Mouse (Mus musculus): ENCODE results near the gene Bicral.

DNA sequence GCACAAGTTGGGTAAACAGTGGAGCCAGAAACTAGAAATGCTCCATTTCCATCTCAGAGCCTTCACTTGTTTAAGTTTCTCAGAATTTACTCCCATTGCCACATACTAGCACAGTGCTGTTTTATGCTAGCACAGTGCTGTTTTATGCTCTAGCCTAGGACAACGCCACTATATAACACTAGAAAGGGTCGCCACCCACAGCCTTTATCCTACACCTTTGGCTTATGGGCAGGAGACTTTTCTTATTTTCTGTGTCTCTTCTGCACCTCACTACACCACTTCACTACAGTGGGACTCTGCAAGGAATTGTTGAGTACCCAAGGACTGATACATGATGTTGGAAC lies 75.1 kb downstream of the Bicral start:
- TF ChIP-seq CTCF (IDR thresholded peaks at IDR 0.05; ENCODE audit: extremely low read depth, insufficient read depth, insufficient read length, insufficient replicate concordance) = no peak
- TF ChIP-seq POLR2A (IDR thresholded peaks at IDR 0.05; ENCODE audit: low read depth, low read length) = no peak
